Mouse (Mus musculus) heart, embryonic 14.5 days (tissue): ENCODE results near the gene Grk6. TPM values are rescaled to one million over a fixed set of nuclear protein-coding genes. Genes with fewer than 3 reads are reported as not detected.
A peak's percentile ranks its signal among the peaks of the same experiment; 100 is the strongest.

Source experiments
- ATAC-seq: fragments of 200-750 bp; cut with Nextera tagmentation; 2 replicates; pipeline ENCODE4 v1.8.0; 2017; ENCODE audit warnings: low read depth, moderate TSS enrichment; ENCODE audit not compliant: insufficient number of reproducible peaks, insufficient read depth, low FRiP score
- H3K27ac ChIP-seq, 2 experiments: fragments of 200-500 bp in 1 of 2; fragments of 300-500 bp in 1 of 2; sonication (generic) in 1 of 2; replicated peaks in 1 of 2; 2 replicates each; pipeline ENCODE4 v1.5.1; 2012 to 2014; ENCODE audit warnings: low read depth in 2 of 2, low read length in 2 of 2, control low read depth in 1 of 2, mild to moderate bottlenecking in 1 of 2, mixed read lengths in 1 of 2; ENCODE audit not compliant: control insufficient read depth in 1 of 2, insufficient read depth in 1 of 2
- H3K27me3 ChIP-seq: fragments of 300-500 bp; sonication (generic); 2 replicates; pipeline ENCODE4 v1.6.1; 2014; ENCODE audit warnings: mild to moderate bottlenecking, low read length, control low read depth; ENCODE audit not compliant: control insufficient read depth, insufficient read depth
- H3K36me3 ChIP-seq: fragments of 300-500 bp; sonication (generic); 2 replicates; pipeline ENCODE4 v1.6.1; 2014; ENCODE audit warnings: mild to moderate bottlenecking, control low read depth, low read length, mixed read lengths; ENCODE audit not compliant: control insufficient read depth, insufficient read depth
- H3K4me1 ChIP-seq, 2 experiments: fragments of 200-500 bp in 1 of 2; fragments of 300-500 bp in 1 of 2; sonication (generic) in 1 of 2; 2 replicates each; pipeline ENCODE4 v1.6.1; 2012 to 2014; ENCODE audit warnings: low read length in 2 of 2, control low read depth in 1 of 2, mixed read lengths in 1 of 2; ENCODE audit not compliant: control insufficient read depth in 2 of 2, insufficient read depth in 2 of 2
- H3K4me2 ChIP-seq: fragments of 300-500 bp; sonication (generic); 2 replicates; pipeline ENCODE4 v1.6.1; 2014; ENCODE audit warnings: mild to moderate bottlenecking, low read length
- H3K4me3 ChIP-seq, 2 experiments: fragments of 200-500 bp in 1 of 2; fragments of 300-500 bp in 1 of 2; sonication (generic) in 1 of 2; 2 replicates each; pipeline ENCODE4 v1.5.1; 2012 to 2014; ENCODE audit warnings: low read length in 2 of 2, mild to moderate bottlenecking in 2 of 2, control low read depth in 1 of 2, low read depth in 1 of 2, moderate library complexity in 1 of 2; ENCODE audit not compliant: control insufficient read depth in 1 of 2, insufficient read depth in 1 of 2
- H3K9ac ChIP-seq: fragments of 300-500 bp; sonication (generic); 2 replicates; pipeline ENCODE4 v1.6.1; 2014; ENCODE audit warnings: mild to moderate bottlenecking, low read length
- H3K9me3 ChIP-seq: fragments of 300-500 bp; sonication (generic); 2 replicates; pipeline ENCODE4 v1.6.1; 2016; ENCODE audit warnings: low read length, control low read depth; ENCODE audit not compliant: control insufficient read depth
- WGBS: fragments of 180-500 bp; shearing (Covaris S2); extraction: QIAGEN DNeasy Blood & Tissue Kit; methylation state at CpG from one replicate; pipeline ENCODE4 v1.1.7; 2014; 5-methylcytosine and 5-hydroxymethylcytosine counted together
- polyA plus RNA-seq: library from polyadenylated mRNA; unstranded; fragments of >200 nt; fragmentation: Nextera tagmentation; extraction: Ambion mirVana; gene quantifications from 2 replicates; pipeline ENCODE4 v1.2.1, GENCODE M21; 2014

The Grk6 gene
- polyA plus RNA-seq, 1 experiment from 2014 or later = 23.6 TPM

GRCm38 (mm10) chr13:55484520-55485088, 39.7 kb downstream of the Grk6 start:
- WGBS = 54% methylated on average over 7 of the region's 7 CpGs
- Histone ChIP-seq H3K9ac (no peak overlapping the region), H3K4me2 (no peak overlapping the region)

GRCm38 (mm10) chr13:55486029-55486794, 41.3 kb downstream of the Grk6 start:
- peaks cover 25 to 46% of the 10 kb centered on the region in 2 experiments; a peak in 3 of 4 replicates for H3K4me1 ChIP-seq
- peaks cover 17% of the 10 kb centered on the region for H3K36me3 ChIP-seq
- H3K4me3 ChIP-seq = peak overlapping the region; percentile 84 to 85
- peak overlapping the region; percentile 95 for H3K9ac ChIP-seq
- H3K4me2 ChIP-seq = peak overlapping the region; percentile 89
- peaks cover 72% of the 10 kb centered on the region for H3K27me3 ChIP-seq
- H3K9me3 ChIP-seq = no peaks in the 10 kb centered on the region
- 47% methylated on average over 14 of the region's 14 CpGs for WGBS
- no peak for ATAC-seq
- H3K27ac ChIP-seq = 0 out of 4 replicates have a peak overlapping the region, but pooled peaks of 1 of the 2 experiments have one; percentile 14

More at GRCm38 (mm10) chr13:55484520-55485088, 39.7 kb downstream of the Grk6 start:
- H3K9me3 ChIP-seq = no peaks in the 10 kb centered on the region
- H3K4me1 ChIP-seq = peaks cover 25 to 46% of the 10 kb centered on the region in 2 experiments; a peak in 3 of 4 replicates
- H3K27me3 ChIP-seq = peaks cover 63% of the 10 kb centered on the region
- H3K4me3 ChIP-seq = no peak overlapping the region
- ATAC-seq = no peak
- H3K27ac ChIP-seq = no peak overlapping the region
- H3K36me3 ChIP-seq = peaks cover 33% of the 10 kb centered on the region

- Histone ChIP-seq H3K4me2 (peak overlapping the region; percentile 89), H3K9me3 (no peaks in the 10 kb centered on the region), H3K27me3 (peaks cover 75% of the 10 kb centered on the region), H3K27ac (peak overlapping the region; percentile 55 to 83), H3K9ac (peak overlapping the region; percentile 95), H3K4me3 (peak overlapping the region; percentile 84 to 85), H3K36me3 (peaks cover 9% of the 10 kb centered on the region), H3K4me1 (peaks cover 25 to 44% of the 10 kb centered on the region in 2 experiments; a peak in 3 of 4 replicates)
- WGBS = under 1% methylated on average over 26 of the region's 29 CpGs
- ATAC-seq = 0 out of 2 replicates have a peak, but pooled peaks have one; percentile 32
These were observed 42.2 kb downstream of the Grk6 start for GRCm38 (mm10) chr13:55486916-55487577.

- H3K9ac ChIP-seq = peak within 1 kb of the TSS; percentile 95
- H3K4me2 ChIP-seq = peak within 1 kb of the TSS; percentile 89
- peak; percentile 74 for ATAC-seq
- no peaks in the 10 kb centered on the region for H3K9me3 ChIP-seq
- under 1% methylated on average over 49 of the region's 83 CpGs for WGBS
- H3K4me3 ChIP-seq = peak within 1 kb of the TSS; percentile 84 to 85
- peaks cover 17 to 36% of the 10 kb centered on the region in 2 experiments; a peak in 3 of 4 replicates for H3K4me1 ChIP-seq
- H3K27me3 ChIP-seq = peaks cover 80% of the 10 kb centered on the region
- H3K27ac ChIP-seq = peak within 1 kb of the TSS; percentile 55 to 83
- H3K36me3 ChIP-seq = 0 out of 2 replicates have a peak, but pooled peaks cover 3% of the 10 kb centered on the region
These were observed 43.0 kb downstream of the Grk6 start, which contains the start of gene Dbn1 for GRCm38 (mm10) chr13:55487578-55488498. TSS of gene Dbn1 (minus strand) at chr13:55488111.

GRCm38 (mm10) chr13:55494257-55494656, 49.4 kb downstream of the Grk6 start:
- 16% methylated on average over 2 of the region's 2 CpGs for WGBS
- H3K27ac ChIP-seq = no peak overlapping the region
- H3K36me3 ChIP-seq = peaks cover 26% of the 10 kb centered on the region
- peaks cover 21 to 25% of the 10 kb centered on the region in 2 experiments for H3K4me1 ChIP-seq
- ATAC-seq = no peak
- no peak overlapping the region for H3K9ac ChIP-seq
- H3K4me2 ChIP-seq = no peak overlapping the region
- H3K27me3 ChIP-seq = peaks cover 56% of the 10 kb centered on the region
- no peaks in the 10 kb centered on the region for H3K9me3 ChIP-seq
- no peak overlapping the region for H3K4me3 ChIP-seq

- WGBS = 2% methylated on average over 18 of the region's 18 CpGs
- H3K4me3 ChIP-seq = no peak overlapping the region
- H3K36me3 ChIP-seq = peaks cover 33% of the 10 kb centered on the region
- H3K4me2 ChIP-seq = peak overlapping the region; percentile 28
- ATAC-seq = peak; percentile 87
- no peak overlapping the region for H3K9ac ChIP-seq
- peaks cover 48% of the 10 kb centered on the region for H3K27me3 ChIP-seq
- peak overlapping the region; percentile 7 to 19; a peak in 1 of 4 replicates for H3K27ac ChIP-seq
- H3K4me1 ChIP-seq = peaks cover 21 to 25% of the 10 kb centered on the region in 2 experiments
- no peaks in the 10 kb centered on the region for H3K9me3 ChIP-seq
These were observed 50.2 kb downstream of the Grk6 start for GRCm38 (mm10) chr13:55494883-55495621.
